Mouse (Mus musculus) small intestine, adult 2 months (tissue): Measurements from ENCODE around the gene Nfam1.

Source experiments
- CTCF ChIP-seq: fragments of 200-500 bp; IDR thresholded peaks from 2 replicates; pipeline ENCODE4 v1.5.1; 2012; ENCODE audit warnings: low read depth, mild to moderate bottlenecking, control low read depth, inconsistent platforms, low read length, moderate library complexity, mixed read lengths; ENCODE audit not compliant: insufficient replicate concordance, insufficient read length; ENCODE audit errors: extremely low read depth
- POLR2A ChIP-seq: fragments of 200-500 bp; IDR thresholded peaks from 2 replicates; pipeline ENCODE4 v1.6.1; 2012; ENCODE audit warnings: low read depth, mild to moderate bottlenecking, control low read depth, inconsistent platforms, low read length, moderate library complexity

DNA sequence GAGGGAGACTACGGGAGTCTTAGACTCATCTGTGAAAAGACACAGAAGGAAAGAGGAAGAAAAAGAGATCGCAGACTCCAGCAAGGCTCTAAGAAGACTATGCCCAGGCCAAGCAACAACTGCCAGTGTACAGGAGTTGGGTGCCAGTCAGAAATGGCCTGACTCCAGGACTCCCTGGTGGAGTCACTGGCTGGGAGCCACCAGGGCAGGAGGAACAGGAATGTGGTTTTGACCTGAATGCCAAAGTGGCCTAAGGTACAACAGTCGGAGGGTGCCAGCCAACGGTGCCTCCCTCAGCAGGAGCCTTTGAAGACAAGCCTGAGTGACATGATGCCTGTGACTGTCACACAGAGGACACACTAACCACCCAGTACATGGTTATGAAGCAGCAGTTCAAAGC is 41.1 kb upstream of the Nfam1 start:
- TF ChIP-seq CTCF (no peak), POLR2A (no peak)
